Mouse (Mus musculus): ENCODE measurements at regions not wholly inside any gene's neighbourhood (a gene's known extent, or its start where the extent isn't known, plus 50 kb on each side); places are given as distances from the start of the nearest gene placed in this dataset.

DNA sequence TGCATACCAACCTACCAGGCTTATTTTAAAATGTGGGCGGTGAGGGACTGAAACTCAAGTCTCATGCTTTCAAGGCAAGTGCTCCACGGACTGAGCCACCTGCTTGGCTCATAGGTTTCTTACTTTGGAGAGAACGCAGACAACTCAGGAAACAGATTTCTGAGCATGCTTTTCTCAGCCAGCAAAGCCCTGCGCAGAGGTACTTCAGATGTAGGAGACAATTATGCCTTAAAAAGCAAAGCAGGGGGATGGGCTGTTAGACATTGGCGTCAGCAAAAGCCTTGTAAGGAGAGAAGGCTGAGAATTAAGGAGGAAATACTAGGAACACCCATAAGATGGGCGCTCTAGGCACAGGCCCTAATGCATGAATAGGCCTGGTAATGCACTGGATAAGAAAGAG lies 329.4 kb upstream of the Kazn start:
- no peak for ATAC-seq (ENCODE audit: insufficient read depth, low FRiP score)

DNA sequence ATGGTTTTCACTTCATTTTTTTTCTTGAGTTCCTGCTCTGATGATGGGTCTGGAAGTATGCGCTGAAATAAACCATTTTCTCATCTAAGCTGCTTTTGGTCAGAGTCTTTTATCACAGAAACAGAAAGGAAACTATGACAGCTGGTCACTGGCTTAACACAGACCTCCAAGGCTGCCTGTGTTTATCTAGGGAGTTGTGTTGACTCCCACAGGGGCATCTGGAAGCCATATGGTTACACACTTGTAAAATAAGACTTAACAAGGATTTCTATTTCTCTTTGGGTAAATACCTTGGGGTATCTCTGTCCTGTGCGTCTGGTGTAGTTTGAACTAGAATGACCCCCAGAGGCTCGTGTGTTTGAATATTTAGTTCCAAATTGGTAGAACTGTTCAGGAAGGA lies 315.5 kb upstream of the Kazn start:
- H3K4me1 ChIP-seq (ENCODE audit: control insufficient read depth, insufficient read depth, low read length) = no peaks in the 10 kb centered on the region
- H3K4me2 ChIP-seq (ENCODE audit: low read depth, low read length) = no peak overlapping the region
- H3K9me3 ChIP-seq (replicated peaks; ENCODE audit: control insufficient read depth, low read length) = no peaks in the 10 kb centered on the region
- no peak for ATAC-seq (ENCODE audit: insufficient read depth, low FRiP score)
- 40% methylated on average over 3 of the region's 3 CpGs for WGBS
- H3K4me3 ChIP-seq (replicated peaks; ENCODE audit: low read length) = no peak overlapping the region
- H3K9ac ChIP-seq (ENCODE audit: low read length) = no peak overlapping the region
- H3K27me3 ChIP-seq (ENCODE audit: control insufficient read depth, insufficient read depth, low read length) = no peaks in the 10 kb centered on the region
- no peaks in the 10 kb centered on the region for H3K36me3 ChIP-seq (ENCODE audit: control insufficient read depth, insufficient read depth, low read length)
- no peak overlapping the region for H3K27ac ChIP-seq (ENCODE audit: low read length)

More for the DNA sequence above, 329.4 kb upstream of the Kazn start:
- Histone ChIP-seq H3K4me1 (ENCODE audit: control insufficient read depth, insufficient read depth, low read length) (0 out of 2 replicates have a peak, but pooled peaks cover 3% of the 10 kb centered on the region), H3K36me3 (ENCODE audit: control insufficient read depth, insufficient read depth, low read length) (no peaks in the 10 kb centered on the region), H3K9ac (ENCODE audit: low read length) (no peak overlapping the region), H3K27me3 (ENCODE audit: control insufficient read depth, insufficient read depth, low read length) (no peaks in the 10 kb centered on the region), H3K4me3 (replicated peaks; ENCODE audit: low read length) (no peak overlapping the region), H3K9me3 (replicated peaks; ENCODE audit: control insufficient read depth, low read length) (0 out of 2 replicates have a peak, but pooled peaks cover 3% of the 10 kb centered on the region), H3K27ac (ENCODE audit: low read length) (no peak overlapping the region), H3K4me2 (ENCODE audit: low read depth, low read length) (no peak overlapping the region)
- WGBS = 75% methylated on average over 6 of the region's 6 CpGs

DNA sequence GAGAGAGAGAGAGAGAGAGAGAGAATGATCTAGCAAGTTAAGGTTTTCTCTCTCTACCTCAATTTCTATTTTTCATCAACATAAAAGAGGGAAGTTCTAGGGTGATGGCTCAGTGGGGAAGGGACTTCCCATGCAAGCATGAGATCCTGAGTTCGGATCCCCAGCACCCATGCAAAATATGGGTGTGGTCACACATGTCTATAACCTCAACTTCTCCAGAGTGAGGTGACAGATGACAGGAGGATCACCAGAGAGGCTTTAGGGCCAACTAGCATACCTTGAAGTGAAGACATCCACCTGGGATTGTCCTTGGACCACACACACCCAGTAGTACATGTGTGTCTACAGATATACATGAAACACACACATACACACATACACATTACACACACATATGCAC lies 306.7 kb upstream of the Kazn start:
- Histone ChIP-seq H3K4me2 (ENCODE audit: low read depth, low read length) (no peak overlapping the region), H3K27me3 (ENCODE audit: control insufficient read depth, insufficient read depth, low read length) (no peaks in the 10 kb centered on the region), H3K4me3 (replicated peaks; ENCODE audit: low read length) (no peak overlapping the region), H3K9ac (ENCODE audit: low read length) (no peak overlapping the region), H3K27ac (ENCODE audit: low read length) (no peak overlapping the region), H3K9me3 (replicated peaks; ENCODE audit: control insufficient read depth, low read length) (no peaks in the 10 kb centered on the region), H3K36me3 (ENCODE audit: control insufficient read depth, insufficient read depth, low read length) (no peaks in the 10 kb centered on the region), H3K4me1 (ENCODE audit: control insufficient read depth, insufficient read depth, low read length) (no peaks in the 10 kb centered on the region)
- no peak for ATAC-seq (ENCODE audit: insufficient read depth, low FRiP score)
- 86% methylated on average over 1 of the region's 1 CpGs for WGBS

DNA sequence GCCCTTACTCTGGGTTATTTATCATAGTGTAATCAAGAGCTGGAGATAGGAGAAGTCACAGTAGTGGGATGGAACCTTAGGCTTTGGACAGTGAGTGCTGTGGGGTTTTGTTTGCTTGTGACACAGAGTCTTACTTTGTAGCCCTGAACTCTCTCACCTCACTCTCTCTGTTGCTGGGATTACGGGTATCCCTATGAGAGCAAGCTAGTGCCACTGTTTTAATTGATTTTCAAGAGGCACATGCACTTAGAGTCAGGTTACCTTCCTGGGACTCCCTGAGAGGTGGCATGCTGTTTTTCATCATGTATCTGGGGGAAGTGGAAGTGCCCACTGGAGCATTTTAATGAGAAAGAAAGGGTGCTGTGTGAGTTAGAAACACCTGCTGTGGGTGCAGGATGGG lies 306.0 kb upstream of the Kazn start:
- Histone ChIP-seq H3K9me3 (replicated peaks; ENCODE audit: control insufficient read depth, low read length) (no peaks in the 10 kb centered on the region), H3K27me3 (ENCODE audit: control insufficient read depth, insufficient read depth, low read length) (no peaks in the 10 kb centered on the region), H3K4me1 (ENCODE audit: control insufficient read depth, insufficient read depth, low read length) (no peaks in the 10 kb centered on the region), H3K4me3 (replicated peaks; ENCODE audit: low read length) (no peak overlapping the region), H3K27ac (ENCODE audit: low read length) (no peak overlapping the region), H3K36me3 (ENCODE audit: control insufficient read depth, insufficient read depth, low read length) (no peaks in the 10 kb centered on the region), H3K9ac (ENCODE audit: low read length) (no peak overlapping the region), H3K4me2 (ENCODE audit: low read depth, low read length) (no peak overlapping the region)
- WGBS = 37% methylated on average over 1 of the region's 1 CpGs
- no peak for ATAC-seq (ENCODE audit: insufficient read depth, low FRiP score)

DNA sequence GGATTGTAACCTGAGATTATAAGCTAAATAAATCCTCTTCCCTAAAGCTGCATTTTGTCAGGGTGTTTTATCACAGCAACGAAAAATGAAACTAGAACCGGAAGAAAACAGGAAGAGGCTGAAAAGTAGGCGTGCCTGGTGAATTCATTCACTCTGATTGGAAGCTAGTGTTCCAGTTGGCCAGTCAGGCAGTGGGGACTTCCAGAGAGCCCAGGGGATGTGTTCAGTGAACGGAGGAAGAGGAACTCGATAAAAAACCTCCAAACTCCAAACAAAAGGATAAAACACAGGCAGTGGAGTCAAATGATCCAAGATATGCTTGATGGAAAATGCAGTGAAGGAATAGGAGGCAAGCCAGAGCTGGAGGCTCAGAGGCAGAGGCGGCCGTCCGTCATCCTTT lies 305.5 kb upstream of the Kazn start:
- no peaks in the 10 kb centered on the region for H3K36me3 ChIP-seq (ENCODE audit: control insufficient read depth, insufficient read depth, low read length)
- H3K4me1 ChIP-seq (ENCODE audit: control insufficient read depth, insufficient read depth, low read length) = no peaks in the 10 kb centered on the region
- ATAC-seq (ENCODE audit: insufficient read depth, low FRiP score) = no peak
- no peak overlapping the region for H3K4me3 ChIP-seq (replicated peaks; ENCODE audit: low read length)
- no peak overlapping the region for H3K9ac ChIP-seq (ENCODE audit: low read length)
- no peak overlapping the region for H3K27ac ChIP-seq (ENCODE audit: low read length)
- 68% methylated on average over 8 of the region's 8 CpGs for WGBS
- H3K27me3 ChIP-seq (ENCODE audit: control insufficient read depth, insufficient read depth, low read length) = no peaks in the 10 kb centered on the region
- no peak overlapping the region for H3K4me2 ChIP-seq (ENCODE audit: low read depth, low read length)
- H3K9me3 ChIP-seq (replicated peaks; ENCODE audit: control insufficient read depth, low read length) = no peaks in the 10 kb centered on the region

DNA sequence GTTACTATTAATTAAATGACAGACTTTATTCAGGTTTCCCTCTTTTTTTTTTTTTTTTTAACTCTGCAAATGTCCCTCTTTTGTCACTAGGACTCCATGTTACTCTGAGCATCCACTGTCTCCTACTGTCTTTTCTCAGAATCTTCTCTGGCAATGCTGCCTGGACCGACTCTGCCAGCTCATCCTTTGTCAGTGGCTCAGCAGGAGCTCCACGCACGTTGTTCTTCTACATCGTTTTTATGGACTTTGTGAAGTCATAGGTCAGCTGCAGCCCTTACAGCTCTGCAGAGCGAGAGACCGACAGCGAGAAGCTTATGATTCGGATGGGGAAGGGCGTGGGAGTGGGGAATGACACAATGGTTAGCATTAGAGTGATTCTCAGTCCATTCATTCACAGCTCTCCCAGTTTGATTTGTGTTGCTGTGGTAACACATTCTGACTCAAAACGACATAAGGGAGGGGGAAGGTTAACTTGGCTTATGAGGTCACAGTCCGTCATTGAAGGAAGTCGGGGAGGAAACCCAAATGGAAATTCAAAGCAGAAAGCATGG lies 300.1 kb upstream of the Kazn start:
- no peak overlapping the region for H3K27ac ChIP-seq (ENCODE audit: low read length)
- ATAC-seq (ENCODE audit: insufficient read depth, low FRiP score) = no peak
- H3K9ac ChIP-seq (ENCODE audit: low read length) = no peak overlapping the region
- H3K9me3 ChIP-seq (replicated peaks; ENCODE audit: control insufficient read depth, low read length) = no peaks in the 10 kb centered on the region
- 62% methylated on average over 12 of the region's 12 CpGs for WGBS
- H3K4me1 ChIP-seq (ENCODE audit: control insufficient read depth, insufficient read depth, low read length) = no peaks in the 10 kb centered on the region
- H3K36me3 ChIP-seq (ENCODE audit: control insufficient read depth, insufficient read depth, low read length) = no peaks in the 10 kb centered on the region
- no peak overlapping the region for H3K4me2 ChIP-seq (ENCODE audit: low read depth, low read length)
- H3K27me3 ChIP-seq (ENCODE audit: control insufficient read depth, insufficient read depth, low read length) = no peaks in the 10 kb centered on the region
- no peak overlapping the region for H3K4me3 ChIP-seq (replicated peaks; ENCODE audit: low read length)

DNA sequence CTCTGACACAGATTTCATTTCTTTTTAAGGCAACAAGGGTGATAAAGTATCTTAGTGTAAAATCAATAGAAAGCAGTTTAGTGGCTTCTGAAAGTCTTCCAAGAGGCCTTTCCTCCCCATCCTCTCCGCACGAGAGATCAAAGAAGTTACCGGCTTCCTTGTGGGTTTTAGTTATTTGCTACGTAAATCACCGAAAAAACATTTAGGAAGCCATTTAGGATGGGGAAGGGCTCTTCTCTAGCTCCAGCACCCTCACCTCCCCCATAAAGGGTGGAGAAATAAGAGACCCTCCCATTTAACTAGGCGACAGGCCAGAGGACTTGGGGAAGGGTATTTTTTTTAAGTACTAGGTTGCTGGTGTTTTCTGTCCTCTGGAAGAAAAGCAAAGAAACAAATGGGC lies 287.9 kb upstream of the Kazn start:
- H3K9me3 ChIP-seq (replicated peaks; ENCODE audit: control insufficient read depth, low read length) = 0 out of 2 replicates have a peak, but pooled peaks cover 3% of the 10 kb centered on the region
- no peaks in the 10 kb centered on the region for H3K4me1 ChIP-seq (ENCODE audit: control insufficient read depth, insufficient read depth, low read length)
- H3K36me3 ChIP-seq (ENCODE audit: control insufficient read depth, insufficient read depth, low read length) = no peaks in the 10 kb centered on the region
- H3K4me2 ChIP-seq (ENCODE audit: low read depth, low read length) = no peak overlapping the region
- no peak for ATAC-seq (ENCODE audit: insufficient read depth, low FRiP score)
- WGBS = 54% methylated on average over 6 of the region's 6 CpGs
- no peak overlapping the region for H3K27ac ChIP-seq (ENCODE audit: low read length)
- no peak overlapping the region for H3K4me3 ChIP-seq (replicated peaks; ENCODE audit: low read length)
- H3K9ac ChIP-seq (ENCODE audit: low read length) = no peak overlapping the region
- H3K27me3 ChIP-seq (ENCODE audit: control insufficient read depth, insufficient read depth, low read length) = no peaks in the 10 kb centered on the region

DNA sequence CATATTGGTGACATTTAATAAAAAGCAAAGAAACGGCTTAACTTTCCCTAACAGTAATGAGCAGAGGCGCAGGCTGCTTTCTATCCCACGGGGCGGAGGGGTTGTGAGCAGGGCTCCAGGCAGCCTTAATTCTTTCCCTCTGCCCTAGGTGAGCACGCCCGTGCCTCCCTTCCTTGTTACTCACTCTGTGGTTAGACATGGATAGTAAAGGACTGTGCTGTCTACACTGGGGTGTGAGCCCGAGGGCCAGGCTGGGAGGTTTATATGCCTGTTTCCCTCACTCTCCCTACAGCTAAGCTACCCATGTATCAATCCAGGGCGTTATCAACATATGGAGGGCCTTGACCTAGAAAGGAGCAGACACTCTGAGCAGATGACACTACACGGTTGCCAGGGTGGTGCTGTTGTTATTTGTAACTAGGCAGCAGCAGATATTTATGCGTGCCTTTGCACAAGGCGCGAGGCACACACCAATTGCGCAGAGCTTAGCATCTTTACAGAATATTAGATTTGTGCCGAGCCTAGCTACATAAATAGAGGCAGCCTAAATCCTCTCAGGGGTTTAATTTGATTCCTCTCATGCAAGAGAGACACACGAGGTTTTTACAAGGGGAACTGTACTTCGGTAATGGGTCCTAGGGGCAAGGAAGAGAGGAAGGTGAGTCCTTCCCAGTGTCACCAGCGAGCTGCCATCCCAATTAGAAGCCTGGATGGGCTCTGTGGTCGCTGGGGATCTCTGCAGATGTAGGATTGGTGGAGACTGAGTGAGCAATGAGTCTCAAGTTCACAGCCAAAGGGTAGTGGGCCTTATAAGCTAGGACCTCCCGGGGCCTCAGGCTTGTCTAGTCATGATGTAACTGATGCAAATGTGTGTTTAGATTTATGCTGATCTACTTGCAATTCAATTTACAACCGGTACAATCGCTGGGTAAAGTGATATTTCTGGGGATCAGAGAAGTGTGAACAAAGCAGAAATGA lies 278.6 kb upstream of the Kazn start:
- Histone ChIP-seq H3K36me3 (ENCODE audit: control insufficient read depth, insufficient read depth, low read length) (no peaks in the 10 kb centered on the region), H3K9ac (ENCODE audit: low read length) (no peak overlapping the region), H3K27me3 (ENCODE audit: control insufficient read depth, insufficient read depth, low read length) (no peaks in the 10 kb centered on the region), H3K27ac (ENCODE audit: low read length) (no peak overlapping the region), H3K4me1 (ENCODE audit: control insufficient read depth, insufficient read depth, low read length) (no peaks in the 10 kb centered on the region), H3K4me2 (ENCODE audit: low read depth, low read length) (no peak overlapping the region), H3K4me3 (replicated peaks; ENCODE audit: low read length) (no peak overlapping the region), H3K9me3 (replicated peaks; ENCODE audit: control insufficient read depth, low read length) (no peaks in the 10 kb centered on the region)
- WGBS = 72% methylated on average over 21 of the region's 21 CpGs
- ATAC-seq (ENCODE audit: insufficient read depth, low FRiP score) = no peak

DNA sequence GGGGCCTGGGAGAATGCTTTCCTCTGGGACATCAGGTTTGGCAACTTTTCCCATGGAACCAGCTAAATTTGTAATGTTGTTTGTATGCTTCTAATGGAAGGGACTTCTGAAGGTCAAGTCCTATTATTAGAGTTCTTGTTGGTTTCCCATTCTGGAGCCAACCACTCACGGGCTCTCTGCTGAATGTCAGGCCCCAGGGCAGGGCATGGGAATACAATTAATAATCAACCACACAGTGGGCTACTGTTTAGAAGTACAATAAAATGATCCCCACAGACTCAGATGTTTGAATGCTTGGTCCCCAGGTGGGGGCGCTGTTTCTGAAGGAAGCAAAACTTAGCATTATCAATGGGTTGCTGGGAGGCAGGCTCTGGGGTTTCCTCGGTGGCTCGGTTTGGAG lies 275.6 kb upstream of the Kazn start:
- no peak for ATAC-seq (ENCODE audit: insufficient read depth, low FRiP score)
- WGBS = 92% methylated on average over 4 of the region's 4 CpGs

More for the DNA sequence above, 275.6 kb upstream of the Kazn start:
- Histone ChIP-seq H3K36me3 (ENCODE audit: control insufficient read depth, insufficient read depth, low read length) (no peaks in the 10 kb centered on the region), H3K27ac (ENCODE audit: low read length) (no peak overlapping the region), H3K9ac (ENCODE audit: low read length) (no peak overlapping the region), H3K4me3 (replicated peaks; ENCODE audit: low read length) (no peak overlapping the region), H3K9me3 (replicated peaks; ENCODE audit: control insufficient read depth, low read length) (0 out of 2 replicates have a peak, but pooled peaks cover 5% of the 10 kb centered on the region), H3K4me2 (ENCODE audit: low read depth, low read length) (no peak overlapping the region), H3K27me3 (ENCODE audit: control insufficient read depth, insufficient read depth, low read length) (no peaks in the 10 kb centered on the region), H3K4me1 (ENCODE audit: control insufficient read depth, insufficient read depth, low read length) (no peaks in the 10 kb centered on the region)

Data from stomach, embryonic 16.5 days (tissue).